Mouse (Mus musculus): ENCODE data around the gene Kirrel3.

GRCm38 (mm10) chr9:34704357-34704756, 218.7 kb downstream of the Kirrel3 start:
- no peak for TF ChIP-seq CTCF (IDR thresholded peaks at IDR 0.05; ENCODE audit: insufficient read depth, low read length)
- TF ChIP-seq POLR2A (IDR thresholded peaks at IDR 0.05; ENCODE audit: borderline replicate concordance, extremely low read depth, low read depth, low read length), result no peak
